Mouse (Mus musculus): ENCODE measurements at regions not wholly inside any gene's neighbourhood (a gene's known extent, or its start where the extent isn't known, plus 50 kb on each side); places are given as distances from the start of the nearest gene placed in this dataset.

- no peak for DNase-seq (ENCODE audit: low read depth)
These were observed 66.2 kb upstream of the Mpdz start for GRCm38 (mm10) chr4:81508776-81509175.

- no peak for DNase-seq (ENCODE audit: low read depth)
These were observed 64.2 kb upstream of the Mpdz start for GRCm38 (mm10) chr4:81506841-81507240.

DNA sequence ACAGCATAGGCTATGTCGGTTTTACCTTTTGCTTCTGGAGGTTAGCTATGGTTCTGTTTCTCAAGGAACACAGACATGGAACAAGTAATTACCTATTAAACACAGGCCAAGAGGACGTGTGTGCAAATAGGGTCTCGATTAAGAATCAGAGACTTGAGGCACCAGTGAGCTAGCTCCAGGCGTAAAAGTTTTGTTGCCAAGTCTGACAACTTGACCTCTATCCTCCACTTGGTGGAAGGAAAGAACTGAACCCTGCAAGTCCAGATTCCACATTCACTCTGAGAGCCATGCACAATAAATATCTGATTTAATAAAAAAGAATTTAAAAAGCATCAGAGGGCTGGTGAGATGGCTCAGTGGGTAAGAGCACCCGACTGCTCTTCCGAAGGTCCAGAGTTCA is 63.7 kb upstream of the Mpdz start:
- DNase-seq (ENCODE audit: low read depth) = no peak

DNA sequence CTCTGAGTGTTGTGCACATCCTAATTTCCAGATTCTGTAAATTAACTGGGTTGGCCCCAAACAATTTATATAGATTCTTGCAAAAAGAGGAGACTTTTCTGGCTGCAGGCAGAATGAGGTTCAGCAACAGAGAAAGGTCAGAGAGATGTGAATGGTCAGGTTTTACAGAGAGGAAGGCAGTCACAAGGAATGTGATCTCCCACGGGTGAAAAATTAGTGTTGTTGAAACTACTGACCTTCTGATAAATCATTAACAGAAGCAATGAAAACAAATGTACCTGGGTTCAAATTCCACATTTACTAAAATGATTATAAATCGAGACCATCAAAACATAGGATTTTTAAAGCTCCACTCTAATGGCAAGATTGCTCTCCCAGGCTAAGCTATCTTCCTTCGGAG is 62.5 kb upstream of the Mpdz start:
- DNase-seq (ENCODE audit: low read depth) = no peak

DNA sequence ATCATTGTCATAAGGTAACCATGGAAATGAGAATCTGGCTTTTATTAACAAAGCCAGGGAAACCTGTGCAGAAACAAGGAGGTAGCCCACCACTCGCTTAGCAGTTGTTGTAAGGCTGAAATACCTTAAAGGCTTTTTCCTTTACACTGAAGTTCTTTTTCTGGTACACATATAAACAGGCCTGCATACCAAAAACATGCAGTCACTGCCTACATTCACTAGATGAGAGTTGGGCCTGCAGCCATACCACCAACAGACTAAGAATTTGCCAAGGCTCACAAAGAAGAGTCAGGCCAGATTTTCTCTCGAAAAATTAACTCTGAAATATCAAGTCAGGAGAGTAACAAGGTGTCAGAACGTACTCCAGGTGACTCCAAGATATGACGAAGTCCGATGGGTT is 61.3 kb upstream of the Mpdz start:
- no peak for DNase-seq (ENCODE audit: low read depth)

- DNase-seq (ENCODE audit: low read depth) = no peak
These were observed 59.2 kb upstream of the Mpdz start for GRCm38 (mm10) chr4:81501802-81502201.

DNA sequence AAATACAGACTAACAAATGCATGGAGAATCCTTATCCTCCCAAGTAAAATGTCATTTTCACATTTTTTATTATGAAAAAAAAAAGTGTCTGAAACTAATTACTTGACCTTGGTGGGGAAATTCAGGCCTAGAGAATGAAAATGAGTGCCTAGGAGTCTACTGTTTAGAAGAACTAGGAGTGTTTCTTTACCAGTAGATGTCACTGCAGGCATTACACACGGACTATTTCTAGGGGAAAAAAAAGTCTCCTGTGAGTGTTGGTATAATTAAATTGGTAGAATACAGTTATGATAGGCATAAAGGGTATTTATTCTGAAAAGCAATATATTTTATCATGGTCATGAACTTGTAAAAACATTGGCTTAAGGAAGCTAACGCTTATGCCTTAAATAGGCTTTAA is 55.5 kb upstream of the Mpdz start:
- DNase-seq (ENCODE audit: low read depth) = no peak

DNA sequence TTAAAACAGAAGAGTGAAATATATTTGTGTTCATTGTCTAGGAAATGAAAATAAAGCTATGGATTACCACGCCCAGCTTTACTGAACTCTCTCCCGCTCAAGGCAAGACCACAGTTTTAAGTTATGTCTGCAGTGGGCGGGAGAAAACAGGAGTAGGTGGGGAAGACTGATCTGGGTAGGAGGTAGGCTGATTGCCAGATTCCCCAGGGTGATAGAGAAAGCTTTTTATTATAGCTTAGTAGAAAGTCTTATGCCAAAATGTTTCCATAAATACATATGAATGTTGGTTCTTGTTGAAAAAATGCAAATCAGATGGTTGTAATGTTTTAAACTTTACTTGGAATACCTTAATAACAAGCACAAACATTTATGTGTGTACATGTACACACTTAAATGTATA is 50.2 kb upstream of the Mpdz start:
- DNase-seq (ENCODE audit: low read depth) = no peak
